Mouse (Mus musculus) layer of hippocampus, postnatal 36 days (tissue): ENCODE results near the gene Klc3. TPM values are rescaled to one million over a fixed set of nuclear protein-coding genes. Genes with fewer than 3 reads are reported as not detected.

Experiments
- DNase-seq, 2 experiments: peaks; one replicate each; pipeline ENCODE4 v3.0.0; 2022
- total RNA-seq, 2 experiments: library from RNA; stranded (reverse); gene quantifications; 2 replicates each; pipeline ENCODE4 v1.2.3; 2021

Klc3 gene
- total RNA-seq, 2 experiments from 2014 or later = 3.1 to 3.4 TPM

GRCm38 (mm10) chr7:19405417-19405816 lies 1.5 kb upstream of the Klc3 start:
- peak; percentile 74 to 80 for DNase-seq

DNA sequence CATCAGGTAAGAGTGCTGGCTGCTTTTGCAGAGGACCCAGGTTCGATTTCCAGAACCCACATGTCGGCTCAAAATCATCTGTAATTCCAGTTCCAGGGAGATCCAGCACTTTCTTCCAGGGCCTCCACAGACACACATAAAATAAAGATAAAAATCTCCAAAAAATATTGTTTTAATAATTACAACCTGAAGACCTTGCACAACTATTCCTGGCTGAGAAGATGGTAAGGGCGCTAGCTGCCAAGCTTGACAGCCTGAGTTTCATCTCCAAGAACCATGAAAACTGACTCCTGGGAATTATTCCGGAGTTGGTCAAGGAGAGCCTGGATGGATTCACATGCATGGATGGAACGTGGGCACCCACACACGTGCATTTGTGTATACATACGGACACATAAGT lies 572 bp upstream of the Klc3 start, which contains the start of gene Ckm:
TSS of gene Ckm (plus strand) at position 301 of the 400 bp plus-strand sequence.
- no peak for DNase-seq

DNA sequence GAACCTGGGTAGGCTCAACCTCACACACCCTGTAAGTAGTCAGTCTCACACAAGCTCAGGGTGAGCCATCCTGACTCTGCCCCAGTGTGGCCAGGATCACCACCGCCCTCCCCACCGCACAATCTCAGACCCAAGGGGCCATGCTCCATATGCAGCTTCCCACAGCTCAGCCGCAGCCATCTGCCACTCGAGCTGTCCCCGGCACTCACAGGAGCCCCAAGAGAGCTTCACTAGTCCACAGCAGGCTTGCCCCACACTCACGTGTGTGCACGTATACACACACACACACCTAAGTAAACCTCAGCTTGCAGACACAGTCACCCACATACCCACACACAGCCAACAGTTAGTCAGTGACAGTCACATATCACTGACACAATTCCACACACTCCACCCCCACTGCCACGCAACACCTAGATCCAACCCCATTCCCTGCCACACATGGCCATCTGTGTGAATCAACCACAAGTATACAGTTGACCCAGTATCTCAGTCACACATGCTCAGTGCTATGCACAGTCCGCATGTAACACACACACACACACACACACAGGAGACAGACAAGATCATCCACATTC lies 1.3 kb downstream of the Klc3 start:
- no peak for DNase-seq

DNA sequence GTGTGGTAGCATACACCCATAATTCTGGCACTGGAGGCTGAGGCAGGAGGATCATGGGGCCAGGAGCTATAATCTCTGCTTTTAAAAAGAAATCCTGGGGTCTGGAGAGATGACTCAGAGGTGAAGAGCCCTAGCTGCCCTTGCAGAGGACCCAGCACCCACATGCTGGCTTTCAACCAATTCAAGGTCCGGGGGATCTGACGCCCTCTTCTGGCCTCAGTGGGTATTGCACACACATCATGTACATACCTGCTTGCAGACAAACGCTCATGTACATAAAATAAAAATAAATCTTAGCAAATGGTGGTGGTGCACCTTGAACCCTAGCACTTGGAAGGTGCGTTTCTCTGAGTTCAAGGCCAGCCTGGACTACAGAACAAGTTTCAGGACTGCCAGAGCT lies 3.0 kb downstream of the Klc3 start:
- no peak for DNase-seq

DNA sequence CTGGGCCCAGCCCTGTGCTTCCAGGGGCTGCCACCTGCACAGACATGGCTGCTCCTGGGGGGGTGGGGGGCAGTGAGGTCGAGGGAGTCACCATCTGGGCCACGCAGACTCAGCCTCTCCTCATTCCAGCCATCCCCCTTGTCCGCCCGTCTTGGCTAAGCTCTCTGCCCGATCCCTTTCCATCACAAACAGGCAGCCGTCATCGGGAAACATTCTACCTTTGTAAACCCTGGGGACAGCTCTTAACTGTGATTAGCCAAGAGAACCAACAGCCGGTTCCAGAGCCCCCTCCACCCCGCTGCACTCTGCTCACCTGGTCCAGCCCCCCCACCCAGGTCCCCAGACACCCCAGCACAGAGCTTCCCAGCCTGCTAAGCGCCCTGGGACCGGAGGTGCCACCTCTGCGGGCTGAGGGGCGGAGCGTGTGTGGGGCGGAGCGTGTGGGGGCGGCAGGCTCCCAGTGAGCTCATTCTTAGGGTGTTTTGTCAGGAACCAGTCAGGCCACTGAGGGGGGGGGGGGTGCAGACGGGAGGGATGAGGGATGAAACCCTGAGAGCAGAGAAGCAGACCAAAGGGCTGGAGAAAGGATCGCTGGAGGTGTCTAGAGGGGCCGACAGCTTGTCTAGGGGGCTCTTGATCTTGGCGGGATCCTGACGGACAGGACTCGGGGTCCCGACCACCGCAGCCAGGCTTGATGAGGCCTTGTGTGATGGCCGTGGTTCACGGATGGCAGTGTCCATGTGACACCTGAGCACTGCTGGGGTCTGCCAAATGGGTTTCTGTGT lies 4.2 kb downstream of the Klc3 start:
- no peak for DNase-seq

- no peak for DNase-seq
Measured at GRCm38 (mm10) chr7:19394484-19394883, 9.4 kb downstream of the Klc3 start.

DNA sequence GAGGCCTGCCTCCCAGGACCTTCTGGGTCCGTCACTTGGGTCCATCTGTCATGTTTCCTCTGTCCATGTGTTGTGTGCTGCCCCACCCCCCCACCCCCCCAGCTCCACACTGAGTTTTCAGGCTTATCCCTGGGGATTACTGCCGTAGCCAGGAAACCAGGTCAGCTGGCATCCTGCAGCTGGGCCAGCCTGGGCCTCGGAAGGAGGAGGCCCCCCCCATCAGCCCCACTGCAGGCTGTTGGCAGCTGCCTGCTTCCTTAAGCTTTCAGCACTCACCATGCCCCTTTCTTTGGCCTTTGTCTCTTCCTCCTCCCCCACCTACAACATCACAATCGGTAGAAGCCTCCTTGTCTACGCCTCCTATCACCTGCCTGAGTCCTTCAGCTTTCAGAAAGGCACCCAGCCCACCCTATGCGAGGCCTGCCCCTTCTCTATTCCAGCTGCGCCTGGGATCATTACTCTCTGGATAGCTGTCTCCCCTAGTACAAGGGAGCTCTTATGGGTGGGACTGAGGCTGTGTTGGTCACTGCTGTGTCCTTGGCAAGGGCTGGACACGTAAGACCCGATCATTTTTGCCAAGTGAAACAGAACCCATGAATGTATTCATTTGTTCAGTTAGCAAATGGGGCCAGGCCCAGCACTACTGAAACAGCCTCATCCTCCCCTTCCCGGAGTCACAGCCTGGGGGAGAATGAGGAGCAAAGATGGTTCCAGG lies 15.0 kb downstream of the Klc3 start:
- DNase-seq = peak in 1 of 2 experiments; percentile 41

DNA sequence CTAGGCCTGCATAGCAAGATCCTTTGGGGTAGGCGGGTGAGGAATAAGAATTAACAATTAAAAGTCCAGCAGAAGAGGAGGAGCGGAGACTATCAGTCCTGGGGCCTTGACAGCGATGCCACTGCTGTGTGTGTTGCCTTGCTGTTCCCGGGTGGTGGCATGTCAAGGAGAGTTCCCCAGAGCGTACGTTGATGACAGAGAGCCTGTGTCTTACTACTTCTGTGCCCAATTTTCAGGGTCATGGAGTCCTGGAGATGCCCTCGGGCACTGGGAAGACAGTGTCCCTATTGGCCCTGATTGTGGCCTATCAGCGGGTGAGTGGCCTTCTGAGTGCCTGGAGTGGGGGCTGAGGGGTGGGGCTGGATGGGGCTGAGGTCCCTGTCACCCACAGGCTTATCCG lies 20.2 kb downstream of the Klc3 start:
- DNase-seq = no peak

- DNase-seq = no peak
Measured at GRCm38 (mm10) chr7:19382166-19382541, 21.8 kb downstream of the Klc3 start.

GRCm38 (mm10) chr7:19381377-19382165 lies 22.3 kb downstream of the Klc3 start, which contains the start of gene Ercc2:
Ercc2 (plus strand) TSS chr7:19382010.
- DNase-seq = peak; percentile 98 to 99

GRCm38 (mm10) chr7:19378049-19378448 lies 25.9 kb downstream of the Klc3 start:
- no peak for DNase-seq

DNA sequence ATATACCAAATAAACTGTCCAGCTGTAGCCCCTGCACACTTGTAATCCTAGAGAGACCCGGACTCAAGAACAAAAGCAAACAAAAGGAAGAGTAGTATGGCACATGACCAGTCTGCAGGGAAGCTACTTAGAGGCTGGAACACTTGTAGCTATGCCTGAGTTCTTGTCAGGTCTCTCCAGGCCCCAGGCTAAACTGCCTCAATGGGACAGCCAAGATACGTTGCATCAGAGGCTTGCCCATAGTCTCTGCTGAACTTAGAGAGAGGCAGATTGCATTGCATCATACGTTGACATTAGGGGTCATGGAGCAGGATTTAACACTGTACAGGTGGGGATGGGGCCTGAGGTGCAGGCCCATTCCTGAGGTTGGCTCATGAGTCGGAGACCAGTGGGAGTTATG lies 27.9 kb downstream of the Klc3 start:
- DNase-seq = no peak

GRCm38 (mm10) chr7:19375368-19375767 lies 28.5 kb downstream of the Klc3 start:
- no peak for DNase-seq

DNA sequence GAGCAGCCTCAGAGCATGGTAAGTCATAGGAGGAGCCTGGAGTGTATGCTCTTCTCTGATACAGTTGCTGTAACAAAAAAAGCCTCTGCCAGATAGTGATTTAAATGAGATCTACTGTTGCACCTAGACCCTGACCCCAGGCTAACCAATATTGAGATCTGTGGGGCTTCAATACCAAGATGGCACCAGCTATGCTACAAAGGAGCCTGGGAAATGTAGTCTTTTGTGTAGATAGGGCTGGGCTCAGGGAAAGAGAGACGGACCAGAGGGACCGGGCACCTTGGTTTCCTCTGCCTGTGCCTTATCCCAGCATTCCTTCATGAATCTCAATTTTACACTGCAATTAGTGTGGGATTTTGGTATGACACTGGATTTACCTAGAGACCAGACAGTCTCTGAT lies 30.5 kb downstream of the Klc3 start:
- no peak for DNase-seq

GRCm38 (mm10) chr7:19369823-19370425 lies 34.0 kb downstream of the Klc3 start:
- peak; percentile 68 to 71 for DNase-seq

DNA sequence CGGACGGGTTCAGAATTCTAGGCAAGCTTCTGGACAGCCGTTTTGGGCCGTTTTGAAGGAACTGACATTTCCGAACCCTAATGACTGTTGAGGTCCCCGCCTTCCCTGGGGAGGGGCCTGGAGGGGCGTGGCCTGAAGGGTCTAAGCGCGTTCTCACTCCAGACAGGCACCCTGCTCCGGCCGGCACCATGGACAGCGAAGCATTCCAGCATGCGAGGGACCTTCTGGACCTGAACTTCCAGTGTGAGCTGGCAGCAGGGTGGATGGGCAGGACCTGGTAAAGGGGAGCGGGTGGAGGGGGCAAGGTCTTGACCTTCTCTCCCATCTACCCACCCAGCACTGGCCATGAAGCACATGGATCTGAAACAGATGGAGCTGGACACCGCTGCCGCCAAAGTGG lies 35.5 kb downstream of the Klc3 start:
- DNase-seq = no peak

DNA sequence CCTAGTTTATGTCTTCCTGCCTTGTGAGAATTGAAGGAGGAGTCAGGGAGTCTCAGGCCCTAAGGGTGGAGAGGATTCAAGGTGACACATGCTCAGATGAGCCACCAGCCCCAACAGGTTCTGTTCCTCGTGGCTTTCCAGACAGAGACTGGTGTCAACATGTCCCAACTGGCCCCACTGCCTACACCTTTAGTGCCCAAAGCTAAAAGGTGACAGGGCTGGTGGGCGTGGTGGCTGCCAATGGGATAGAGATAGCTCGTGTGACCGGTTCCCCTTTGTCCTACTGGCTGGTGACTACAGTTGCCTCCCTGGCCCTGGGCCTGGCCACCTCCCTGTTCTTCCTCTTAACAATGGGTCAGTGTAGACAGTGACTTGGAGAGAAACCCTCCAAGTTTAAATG lies 38.5 kb downstream of the Klc3 start:
- DNase-seq = no peak

DNA sequence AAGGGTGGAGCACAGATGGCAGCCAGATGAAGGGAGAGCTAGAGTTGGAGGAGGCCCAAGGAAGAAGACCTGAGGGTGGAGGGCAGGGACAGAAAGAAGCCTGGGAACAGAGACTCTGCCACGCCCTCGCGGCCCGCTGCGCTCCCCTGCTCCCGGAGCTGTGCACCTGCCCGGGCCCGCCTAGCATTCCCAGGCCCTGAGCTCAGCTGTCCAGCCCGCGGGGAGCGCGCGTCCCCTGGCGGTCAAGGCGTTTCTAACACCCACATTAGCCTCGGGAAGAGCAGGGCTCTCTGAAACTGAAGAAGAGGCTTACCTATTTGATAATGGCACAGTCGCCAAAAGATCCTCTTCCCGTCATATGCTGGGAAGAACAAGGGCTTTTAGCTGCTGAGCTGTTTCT lies 40.0 kb downstream of the Klc3 start:
- DNase-seq = peak in 1 of 2 experiments; percentile 54

DNA sequence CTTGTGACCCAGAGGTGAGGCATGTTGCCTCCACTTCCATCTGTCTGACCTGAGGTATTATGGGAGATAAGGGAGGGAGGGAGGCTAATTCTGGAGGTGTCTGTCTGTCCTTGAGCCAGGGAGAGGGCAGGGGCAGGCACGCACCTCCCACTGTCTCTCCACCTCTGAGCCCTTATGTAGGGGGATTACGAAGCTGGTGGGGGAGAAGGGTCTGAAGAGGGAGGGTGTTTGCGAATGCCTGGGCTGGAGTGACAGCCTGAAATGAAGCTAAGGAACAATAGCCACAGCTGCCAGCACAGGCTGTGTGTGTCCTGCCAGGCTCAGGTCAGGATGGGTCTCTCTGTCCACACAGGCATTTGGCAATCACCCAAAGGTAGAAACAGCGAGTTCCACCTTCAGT lies 41.6 kb downstream of the Klc3 start:
- DNase-seq = no peak

DNA sequence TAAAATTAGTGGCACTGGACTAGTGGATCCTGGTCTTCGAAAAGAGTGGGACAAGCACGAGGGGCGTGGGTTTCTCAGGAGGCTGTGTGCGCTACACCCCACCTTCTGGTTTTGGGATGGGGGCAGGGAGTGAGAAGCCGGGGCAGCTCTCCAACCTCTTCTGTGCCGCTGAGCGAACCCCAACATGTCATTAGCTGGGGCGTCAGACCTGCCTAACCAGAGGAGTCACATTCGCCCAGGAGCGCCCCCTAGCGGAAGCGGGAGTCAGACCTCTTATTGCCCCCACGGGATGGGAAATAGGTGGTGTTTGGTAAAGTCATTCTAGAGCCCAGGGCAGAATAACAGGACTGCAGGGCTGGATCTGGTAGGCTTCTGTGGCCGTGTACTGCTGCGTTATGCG lies 42.2 kb downstream of the Klc3 start:
- peak; percentile 65 to 69 for DNase-seq

DNA sequence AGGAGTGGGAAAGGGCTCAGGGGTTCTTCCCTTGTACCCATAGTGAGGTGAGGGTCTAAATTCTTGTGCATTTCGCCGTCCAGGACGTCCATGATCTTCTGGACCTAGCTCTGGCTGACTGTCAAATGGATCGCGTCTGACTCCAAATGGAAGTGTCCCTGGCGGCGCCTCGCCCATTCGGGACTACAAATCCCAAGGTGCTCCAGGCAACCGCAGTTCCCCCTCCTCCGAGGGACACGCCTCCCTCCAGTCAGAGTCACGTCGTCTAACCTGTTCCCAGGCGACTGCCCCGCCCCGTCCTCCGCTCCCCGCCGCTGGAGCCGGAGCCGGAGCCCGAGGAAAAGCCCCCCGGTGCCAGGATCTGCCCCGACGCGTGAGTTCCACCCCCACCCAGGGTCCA lies 43.0 kb downstream of the Klc3 start:
- peak; percentile 88 to 89 for DNase-seq
